Mouse (Mus musculus) forebrain, embryonic 11.5 days (tissue): ENCODE data around the gene E130114P18Rik. TPM values are rescaled to one million over a fixed set of nuclear protein-coding genes. Genes with fewer than 3 reads are reported as not detected.

Experiments used
- ATAC-seq: fragments of 200-750 bp; cut with Nextera tagmentation; replicated peaks from 2 replicates; pipeline ENCODE4 v1.8.0; 2017; ENCODE audit warnings: moderate TSS enrichment; ENCODE audit not compliant: low FRiP score
- DNase-seq: peaks from one replicate; pipeline ENCODE4 v3.0.0-alpha.2; 2017; ENCODE audit warnings: low spot score
- H3K27ac ChIP-seq: fragments of 300-500 bp; sonication (generic); 2 replicates; pipeline ENCODE4 v1.5.1; 2014; ENCODE audit warnings: low read depth, low read length
- H3K27me3 ChIP-seq: fragments of 300-500 bp; sonication (generic); 2 replicates; pipeline ENCODE4 v1.6.1; 2014; ENCODE audit warnings: mild to moderate bottlenecking, low read length, mixed read lengths; ENCODE audit not compliant: control insufficient read depth, insufficient read depth
- H3K36me3 ChIP-seq: fragments of 300-500 bp; sonication (generic); 2 replicates; pipeline ENCODE4 v1.6.1; 2014; ENCODE audit warnings: mild to moderate bottlenecking, low read length, moderate library complexity, mixed read lengths; ENCODE audit not compliant: control insufficient read depth, insufficient read depth
- H3K4me1 ChIP-seq: fragments of 300-500 bp; sonication (generic); replicated peaks from 2 replicates; pipeline ENCODE4 v1.6.1; 2014; ENCODE audit warnings: low read length, mixed read lengths; ENCODE audit not compliant: control insufficient read depth, insufficient read depth
- H3K4me2 ChIP-seq: fragments of 300-500 bp; sonication (generic); 2 replicates; pipeline ENCODE4 v1.6.1; 2014; ENCODE audit warnings: low read depth, mild to moderate bottlenecking, low read length, moderate library complexity, mixed read lengths; ENCODE audit not compliant: severe bottlenecking
- H3K4me3 ChIP-seq: fragments of 300-500 bp; sonication (generic); 2 replicates; pipeline ENCODE4 v1.5.1; 2014; ENCODE audit warnings: low read depth, low read length
- H3K9ac ChIP-seq: fragments of 300-500 bp; sonication (generic); 2 replicates; pipeline ENCODE4 v1.6.1; 2014; ENCODE audit warnings: low read length
- H3K9me3 ChIP-seq: fragments of 300-500 bp; sonication (generic); 2 replicates; pipeline ENCODE4 v1.6.1; 2016; ENCODE audit warnings: low read length, mixed read lengths; ENCODE audit not compliant: control insufficient read depth
- WGBS: fragments of 180-500 bp; shearing (Covaris S2); extraction: QIAGEN DNeasy Blood & Tissue Kit; methylation state at CpG from one replicate; pipeline ENCODE4 v1.1.7; 2014; 5-methylcytosine and 5-hydroxymethylcytosine counted together
- polyA plus RNA-seq: library from polyadenylated mRNA; unstranded; fragments of >200 nt; fragmentation: Nextera tagmentation; extraction: Ambion mirVana; gene quantifications from 2 replicates; pipeline ENCODE4 v1.2.1, GENCODE M21; 2014

E130114P18Rik gene
- polyA plus RNA-seq, 1 experiment from 2014 or later, result 45.7 TPM

DNA sequence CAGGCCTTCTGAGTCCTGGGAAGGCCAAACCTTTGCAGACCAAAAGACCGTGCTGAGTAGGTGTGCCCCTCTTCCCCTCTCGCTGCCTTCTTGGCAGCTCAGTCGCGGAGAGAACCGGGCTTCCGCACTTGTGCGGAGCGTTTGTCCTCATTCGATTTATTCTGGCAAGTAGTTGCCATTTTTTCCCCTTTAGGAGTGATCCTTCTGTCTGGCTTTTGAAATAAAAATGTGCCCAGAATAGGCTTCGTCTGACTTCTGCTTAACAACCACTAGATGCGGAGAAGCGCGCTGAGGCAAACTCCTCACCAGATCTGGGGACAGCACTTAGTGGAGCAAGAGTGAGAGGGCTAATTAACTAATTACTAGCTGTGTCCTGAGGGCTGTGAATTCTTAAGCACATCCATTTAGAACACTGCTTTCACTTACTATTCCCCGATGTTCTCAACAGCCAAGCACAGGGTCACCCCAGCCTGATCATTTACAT is 19.9 kb downstream of the E130114P18Rik start:
- WGBS, result 1% methylated on average over 14 of the region's 14 CpGs
- H3K27me3 ChIP-seq, result peaks cover 37% of the 10 kb centered on the region

DNA sequence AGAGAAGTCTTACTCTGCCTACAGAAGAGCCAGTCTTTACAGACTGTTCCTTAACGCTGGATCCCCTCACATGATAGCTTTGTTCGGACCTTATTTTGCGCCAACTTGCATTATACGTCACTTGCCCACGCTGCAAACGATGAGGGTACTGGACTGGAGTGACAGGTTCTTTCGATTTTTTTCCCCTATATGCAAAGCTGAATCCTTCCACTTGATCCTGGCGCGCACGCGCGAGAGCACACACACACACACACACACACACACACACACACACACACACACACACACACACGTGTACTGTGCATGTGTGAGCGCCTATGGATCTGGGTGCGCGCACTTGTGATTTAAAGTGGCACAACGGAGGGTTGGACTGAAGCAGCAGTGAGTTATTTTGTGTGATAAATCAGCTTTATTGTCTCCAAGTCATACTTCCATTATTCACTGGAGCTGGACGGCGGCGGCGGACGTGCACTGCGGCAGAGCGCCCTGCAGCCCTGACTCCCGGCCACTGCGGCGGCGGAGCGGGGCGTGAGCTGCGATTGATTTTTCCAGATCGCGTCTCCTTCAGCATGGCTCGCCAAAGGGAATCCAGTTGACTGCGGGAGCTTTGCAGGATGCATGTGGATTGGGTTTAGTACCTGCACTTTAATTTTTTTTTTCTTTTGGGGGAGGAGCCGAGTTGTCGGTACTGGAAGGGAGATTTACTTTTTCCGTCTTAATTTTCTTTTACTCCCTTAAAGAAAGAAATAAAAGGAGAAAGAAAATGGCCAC is 20.5 kb downstream of the E130114P18Rik start:
- Histone ChIP-seq H3K36me3 (no peaks in the 10 kb centered on the region), H3K4me1 (peaks cover 15% of the 10 kb centered on the region; the same call in 1 of the 2 replicates), H3K9ac (peak overlapping the region; percentile 74), H3K27ac (peak overlapping the region; percentile 42), H3K9me3 (no peaks in the 10 kb centered on the region), H3K27me3 (peaks cover 42% of the 10 kb centered on the region), H3K4me3 (peak overlapping the region; percentile 45), H3K4me2 (peak overlapping the region; percentile 84)
- ATAC-seq, result peak; percentile 78
- DNase-seq, result peak; percentile 83
- under 1% methylated on average over 38 of the region's 38 CpGs for WGBS

More for the DNA sequence above, 19.9 kb downstream of the E130114P18Rik start:
- H3K36me3 ChIP-seq, result no peaks in the 10 kb centered on the region
- H3K9me3 ChIP-seq, result no peaks in the 10 kb centered on the region
- H3K4me3 ChIP-seq, result peak overlapping the region; percentile 45
- peak overlapping the region; percentile 42 for H3K27ac ChIP-seq
- DNase-seq (peak; percentile 71), ATAC-seq (peak; percentile 79)
- H3K4me1 ChIP-seq, result peaks cover 11% of the 10 kb centered on the region; the same call in 1 of the 2 replicates
- peak overlapping the region; percentile 74 for H3K9ac ChIP-seq
- H3K4me2 ChIP-seq, result peak overlapping the region; percentile 84

DNA sequence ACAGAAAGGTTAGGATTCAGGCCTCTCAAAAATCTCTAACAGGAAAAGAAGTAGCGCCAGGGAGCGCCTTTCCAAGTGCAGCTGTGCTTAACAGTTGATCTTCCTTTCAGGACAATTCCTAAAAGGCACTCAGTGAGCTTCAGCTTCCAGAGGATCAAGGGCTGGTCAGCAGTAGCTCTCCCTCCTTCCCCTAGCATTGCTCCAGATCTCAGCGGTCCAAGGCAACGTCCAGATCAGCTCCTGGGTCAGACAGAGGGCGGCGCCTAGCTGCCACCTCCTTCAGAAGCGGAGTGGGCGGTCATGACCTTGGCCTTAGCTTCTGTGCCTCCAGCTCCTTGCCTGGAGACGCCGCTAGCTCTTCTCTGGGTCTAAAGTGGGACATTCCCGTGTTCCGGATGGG is 23.6 kb downstream of the E130114P18Rik start:
- H3K9ac ChIP-seq, result no peak overlapping the region
- H3K4me3 ChIP-seq, result no peak overlapping the region
- H3K4me1 ChIP-seq, result peaks cover 19% of the 10 kb centered on the region
- no peaks in the 10 kb centered on the region for H3K36me3 ChIP-seq
- H3K27me3 ChIP-seq, result peaks cover 44% of the 10 kb centered on the region
- H3K27ac ChIP-seq, result no peak overlapping the region
- WGBS, result 6% methylated on average over 12 of the region's 12 CpGs
- DNase-seq (peak; percentile 54), ATAC-seq (no peak)
- no peak overlapping the region for H3K4me2 ChIP-seq
- no peaks in the 10 kb centered on the region for H3K9me3 ChIP-seq

DNA sequence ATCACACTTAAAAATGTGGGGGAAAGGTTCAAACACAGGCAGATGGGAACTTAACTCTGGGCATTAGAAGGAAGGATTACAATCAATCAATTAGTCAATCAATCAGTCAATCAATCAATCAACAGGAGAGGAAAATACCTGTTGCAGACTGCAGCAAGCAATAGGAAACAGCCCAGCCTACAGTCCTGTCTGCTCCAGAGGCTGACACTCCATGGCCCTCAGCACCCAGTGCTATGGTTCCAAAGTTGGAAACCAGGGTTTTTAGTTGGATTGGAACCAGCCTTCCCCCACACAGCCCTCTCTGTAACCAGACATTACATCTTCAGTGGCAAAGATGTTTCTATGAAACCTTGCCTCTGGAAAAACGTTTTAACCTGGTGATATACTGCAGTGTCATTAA is 24.4 kb downstream of the E130114P18Rik start:
- H3K9me3 ChIP-seq, result no peaks in the 10 kb centered on the region
- no peak for DNase-seq
- H3K4me2 ChIP-seq, result no peak overlapping the region
- WGBS, result 0% methylated on average over 1 of the region's 1 CpGs
- no peak for ATAC-seq
- H3K27me3 ChIP-seq, result peaks cover 41% of the 10 kb centered on the region
- H3K4me3 ChIP-seq, result no peak overlapping the region
- H3K27ac ChIP-seq, result no peak overlapping the region
- no peaks in the 10 kb centered on the region for H3K36me3 ChIP-seq
- peaks cover 16% of the 10 kb centered on the region for H3K4me1 ChIP-seq
- no peak overlapping the region for H3K9ac ChIP-seq

DNA sequence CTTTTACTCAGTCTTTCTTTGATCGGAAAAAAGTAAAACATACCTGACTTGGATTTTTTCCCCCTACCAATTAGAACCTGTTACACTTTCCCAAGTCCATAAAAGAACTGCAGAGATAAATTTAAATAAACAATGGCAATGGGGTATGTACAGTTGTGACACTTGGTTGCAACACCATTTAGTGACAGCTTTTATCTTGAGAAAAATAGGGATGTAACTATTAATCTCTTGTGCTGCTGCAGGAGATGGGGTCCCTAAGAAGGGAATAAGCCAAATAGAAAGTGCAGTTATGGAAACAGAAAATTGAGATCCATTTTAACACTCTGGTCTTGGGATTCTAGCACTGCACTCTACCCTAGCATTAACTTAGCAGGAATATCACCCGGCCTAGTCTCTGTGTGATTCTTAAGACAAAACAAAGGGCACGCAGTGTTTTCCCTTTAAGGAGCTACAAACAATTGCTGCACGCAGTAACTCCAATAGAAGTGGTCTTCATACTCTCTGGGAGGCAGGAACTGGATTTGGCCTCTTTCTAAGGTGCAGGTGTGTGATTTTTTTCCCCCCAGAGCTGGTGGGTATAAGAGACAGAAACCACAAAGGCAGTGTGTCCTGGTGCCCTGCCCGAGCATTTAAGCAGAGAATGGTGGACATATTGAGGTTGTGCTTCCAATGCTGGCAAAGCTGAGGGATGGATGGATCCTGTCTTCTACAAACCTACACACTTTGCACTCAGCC is 25.4 kb downstream of the E130114P18Rik start:
- H3K36me3 ChIP-seq, result no peaks in the 10 kb centered on the region
- no peak for DNase-seq

DNA sequence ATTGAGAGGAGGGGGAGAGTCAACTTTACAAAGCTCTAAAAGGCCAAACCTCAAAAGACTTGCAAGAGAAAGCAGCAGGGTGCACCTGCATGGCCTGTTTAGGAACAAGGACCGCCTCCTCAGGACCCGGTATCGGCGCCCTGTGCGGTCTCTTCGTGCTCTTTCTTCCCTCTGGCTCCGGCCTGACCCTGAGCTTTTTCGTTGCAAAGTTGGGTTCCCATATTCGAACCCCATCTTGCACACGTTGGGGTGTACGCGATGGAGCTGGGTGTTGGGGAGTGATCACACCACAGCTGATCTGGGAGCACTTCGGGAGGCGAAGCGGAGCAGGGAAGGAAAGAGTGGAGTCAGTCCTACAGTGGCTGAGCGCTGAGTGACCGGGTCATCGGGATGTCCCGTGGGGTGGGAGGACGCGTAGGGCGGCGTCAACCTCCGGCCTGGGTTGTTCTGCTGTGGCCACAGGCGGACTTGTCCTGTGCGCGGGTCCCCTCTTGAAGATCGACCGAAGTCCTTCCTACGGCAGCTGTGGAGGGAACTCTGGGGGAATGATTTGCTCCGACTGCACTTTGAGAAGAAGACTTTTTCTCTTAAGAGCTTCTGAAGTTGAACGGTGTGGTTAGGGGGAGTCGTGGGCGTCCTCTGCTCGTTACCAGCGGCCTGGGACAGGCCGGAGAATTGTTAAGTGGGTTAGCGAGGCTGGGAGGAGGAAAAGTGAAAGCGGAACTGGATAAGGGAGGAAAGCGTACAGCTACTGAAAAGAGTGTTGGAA is 26.2 kb downstream of the E130114P18Rik start:
- peak; percentile 76 for DNase-seq
- WGBS, result under 1% methylated on average over 40 of the region's 40 CpGs
- H3K4me1 ChIP-seq, result peaks cover 16% of the 10 kb centered on the region
- no peak overlapping the region for H3K27ac ChIP-seq
- H3K4me2 ChIP-seq, result peak overlapping the region; percentile 61
- H3K9me3 ChIP-seq, result no peaks in the 10 kb centered on the region
- H3K27me3 ChIP-seq, result peaks cover 41% of the 10 kb centered on the region
- peak; percentile 60 for ATAC-seq
- H3K9ac ChIP-seq, result peak overlapping the region; percentile 31
- peak overlapping the region; percentile 30 for H3K4me3 ChIP-seq
- no peaks in the 10 kb centered on the region for H3K36me3 ChIP-seq

More for the DNA sequence above, 25.4 kb downstream of the E130114P18Rik start:
- Histone ChIP-seq H3K9me3 (no peaks in the 10 kb centered on the region), H3K4me1 (peaks cover 16% of the 10 kb centered on the region), H3K4me2 (peak overlapping the region; percentile 61; the same call in 1 of the 2 replicates), H3K9ac (peak overlapping the region; percentile 31; the same call in 1 of the 2 replicates), H3K27me3 (peaks cover 41% of the 10 kb centered on the region), H3K4me3 (no peak overlapping the region), H3K27ac (no peak overlapping the region)
- no peak for ATAC-seq
- 5% methylated on average over 5 of the region's 5 CpGs for WGBS

DNA sequence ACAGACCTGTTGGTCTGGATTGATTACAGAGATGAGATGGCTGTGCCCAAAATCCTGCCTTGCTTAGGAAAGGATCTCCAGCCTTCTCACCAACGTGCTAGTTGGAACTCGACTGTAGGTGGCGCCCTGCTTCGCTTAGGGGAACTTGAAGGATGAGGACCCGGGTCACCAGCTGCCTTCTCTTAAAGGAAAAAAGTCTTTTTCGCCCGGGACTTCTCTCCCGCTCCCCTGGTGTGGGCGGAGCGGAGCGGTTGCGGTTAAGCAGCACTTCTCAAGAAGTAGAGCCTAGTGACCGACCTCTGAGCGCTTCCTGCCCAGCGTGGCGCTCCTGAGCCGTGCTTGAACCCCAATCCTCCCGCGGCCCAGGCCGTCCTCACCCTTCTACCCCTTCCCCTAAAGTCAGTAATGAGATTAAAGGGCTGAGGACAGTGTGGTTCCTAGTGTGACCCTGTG is 26.8 kb downstream of the E130114P18Rik start:
- H3K27ac ChIP-seq, result no peak overlapping the region
- ATAC-seq, result peak; percentile 77
- H3K9me3 ChIP-seq, result no peaks in the 10 kb centered on the region
- peak overlapping the region; percentile 61 for H3K4me2 ChIP-seq
- peak overlapping the region; percentile 31 for H3K9ac ChIP-seq
- peak; percentile 91 for DNase-seq
- H3K4me1 ChIP-seq, result peaks cover 16% of the 10 kb centered on the region
- peak overlapping the region; percentile 30 for H3K4me3 ChIP-seq
- peaks cover 37% of the 10 kb centered on the region for H3K27me3 ChIP-seq
- WGBS, result under 1% methylated on average over 20 of the region's 20 CpGs
- no peaks in the 10 kb centered on the region for H3K36me3 ChIP-seq

DNA sequence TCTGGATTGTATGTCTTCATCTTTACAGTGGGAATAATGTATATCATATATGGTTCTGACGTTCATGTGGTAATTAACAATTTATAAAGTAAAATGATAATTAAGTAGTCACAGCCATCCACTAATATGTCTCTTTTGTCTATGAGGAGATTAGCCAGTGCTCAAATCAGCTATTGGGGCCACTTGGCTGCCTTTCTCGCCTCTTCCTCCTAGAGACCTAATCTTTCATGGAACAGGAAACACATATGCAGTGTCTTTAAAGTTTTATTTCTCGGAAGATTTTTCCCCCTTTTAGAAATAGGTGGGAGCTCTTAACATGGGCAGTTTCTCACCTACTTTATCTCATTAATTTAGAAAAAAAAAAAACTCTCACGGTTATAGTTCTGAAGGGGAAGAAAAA is 27.5 kb downstream of the E130114P18Rik start:
- H3K9ac ChIP-seq, result no peak overlapping the region
- H3K27me3 ChIP-seq, result peaks cover 30% of the 10 kb centered on the region
- ATAC-seq, result no peak
- no peak overlapping the region for H3K4me3 ChIP-seq
- no peak overlapping the region for H3K4me2 ChIP-seq
- H3K27ac ChIP-seq, result no peak overlapping the region
- H3K36me3 ChIP-seq, result no peaks in the 10 kb centered on the region
- peaks cover 18% of the 10 kb centered on the region for H3K4me1 ChIP-seq
- H3K9me3 ChIP-seq, result no peaks in the 10 kb centered on the region
- WGBS, result 38% methylated on average over 4 of the region's 4 CpGs
- no peak for DNase-seq
